Mouse (Mus musculus): ENCODE results near the gene Epop.

The Epop gene

GRCm38 (mm10) chr11:97627556-97628302 is 1.8 kb downstream of the Epop start:
- no peak for DNase-seq

DNA sequence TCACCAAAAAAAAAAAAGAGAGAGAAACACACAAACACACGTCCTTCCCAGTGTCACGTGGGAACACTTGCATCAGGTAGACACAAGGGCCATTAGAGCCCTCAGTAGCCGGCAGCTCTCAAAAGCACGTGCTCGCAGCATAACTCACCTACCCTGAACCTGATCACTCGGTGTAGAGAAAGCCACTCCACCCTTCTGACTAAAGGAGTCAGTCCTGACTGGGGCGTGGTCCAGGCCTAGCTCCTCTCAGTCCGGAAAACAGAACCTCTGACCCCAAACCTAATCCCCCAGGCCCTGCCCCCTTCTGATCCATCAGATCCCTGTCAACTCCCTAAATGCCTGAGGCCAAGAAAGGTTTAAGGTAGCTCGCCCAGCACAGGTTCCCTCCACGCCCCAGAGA is 2.7 kb downstream of the Epop start:
- no peak for DNase-seq

DNA sequence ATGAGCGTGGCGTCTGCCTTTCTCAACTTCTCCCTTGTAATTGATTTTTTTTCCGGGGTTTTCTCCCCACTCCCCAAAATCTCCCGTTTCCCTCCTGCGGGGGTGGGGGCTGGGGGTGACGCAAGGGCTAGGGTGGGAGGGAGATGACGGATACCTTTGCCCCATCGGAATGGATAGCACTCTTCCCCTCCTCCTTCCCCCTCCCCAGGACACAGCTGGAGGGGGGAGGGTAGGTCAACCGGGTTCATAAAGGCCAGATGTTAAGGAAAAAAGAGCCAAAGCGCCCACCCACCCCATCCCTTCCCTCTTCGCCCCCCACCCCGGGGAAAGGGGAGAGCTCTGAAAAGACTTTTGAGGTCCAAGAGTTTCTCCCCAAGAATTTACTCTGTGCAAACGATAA is 3.1 kb downstream of the Epop start:
- no peak for DNase-seq

- DNase-seq, result no peak
These were observed 4.0 kb downstream of the Epop start for GRCm38 (mm10) chr11:97625551-97625950.

DNA sequence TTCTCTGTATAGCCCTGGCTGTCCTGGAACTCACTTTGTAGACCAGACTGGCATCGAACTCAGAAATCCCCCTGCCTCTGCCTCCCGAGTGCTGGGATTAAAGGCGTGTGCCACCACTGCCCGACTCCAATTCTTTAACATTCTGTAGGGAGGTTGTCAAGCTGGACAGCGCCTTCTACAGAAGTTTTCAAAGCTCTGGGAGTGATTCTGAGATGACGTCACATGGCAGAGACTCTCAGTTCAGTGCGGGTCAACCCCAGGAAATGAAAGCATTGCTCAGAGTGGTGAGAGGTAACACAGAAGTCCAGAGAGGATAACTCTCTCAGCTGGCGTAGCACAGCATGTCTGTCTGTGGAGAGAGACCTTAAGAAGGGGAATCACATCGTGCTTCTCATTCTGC is 6.3 kb downstream of the Epop start:
- no peak for DNase-seq

- DNase-seq, result peak; percentile 72
These were observed 7.1 kb downstream of the Epop start for GRCm38 (mm10) chr11:97622440-97622839.

GRCm38 (mm10) chr11:97619391-97619795 is 10.1 kb downstream of the Epop start:
- DNase-seq, result peak; percentile 66

DNA sequence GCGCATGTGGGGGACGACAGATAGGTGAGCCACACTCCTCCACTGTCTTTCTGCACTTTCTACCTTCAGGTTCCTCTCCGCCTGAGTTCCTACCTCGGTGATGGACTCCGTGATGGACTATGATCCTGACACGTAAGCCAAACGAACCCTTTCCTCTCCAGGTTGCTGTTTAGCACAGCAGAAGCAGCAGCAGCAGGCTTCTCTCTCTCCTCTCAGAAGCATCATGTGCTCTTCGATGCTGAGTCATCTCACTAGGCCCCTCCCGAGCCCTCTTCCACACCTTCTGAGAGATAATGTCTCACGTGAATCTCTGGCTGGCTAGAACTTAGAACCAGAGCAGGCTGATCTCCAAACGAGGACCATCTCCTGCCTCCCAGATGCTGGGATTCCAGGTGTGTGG is 11.1 kb downstream of the Epop start:
- DNase-seq, result no peak

DNA sequence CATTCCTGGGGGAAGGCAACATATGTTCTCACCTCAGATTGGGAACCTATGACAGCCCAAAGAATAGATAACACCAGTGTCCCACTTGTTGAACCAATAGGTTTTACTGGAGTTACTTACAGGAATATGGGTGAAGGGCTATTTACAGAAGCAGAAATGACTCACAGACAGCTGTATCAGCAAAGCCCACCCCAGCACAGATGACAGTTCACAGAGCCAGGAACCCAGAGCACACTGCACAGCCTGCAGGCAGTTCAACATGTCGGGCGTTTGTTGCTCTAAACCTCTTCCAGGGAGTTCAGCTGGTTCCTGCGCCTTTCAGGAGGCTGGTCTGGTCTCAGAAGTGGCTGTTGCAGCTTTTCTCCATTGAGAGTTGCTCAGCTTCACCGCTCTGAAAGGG is 14.2 kb downstream of the Epop start:
- DNase-seq, result no peak

- no peak for DNase-seq
These were observed 18.4 kb downstream of the Epop start for GRCm38 (mm10) chr11:97611076-97611475.

DNA sequence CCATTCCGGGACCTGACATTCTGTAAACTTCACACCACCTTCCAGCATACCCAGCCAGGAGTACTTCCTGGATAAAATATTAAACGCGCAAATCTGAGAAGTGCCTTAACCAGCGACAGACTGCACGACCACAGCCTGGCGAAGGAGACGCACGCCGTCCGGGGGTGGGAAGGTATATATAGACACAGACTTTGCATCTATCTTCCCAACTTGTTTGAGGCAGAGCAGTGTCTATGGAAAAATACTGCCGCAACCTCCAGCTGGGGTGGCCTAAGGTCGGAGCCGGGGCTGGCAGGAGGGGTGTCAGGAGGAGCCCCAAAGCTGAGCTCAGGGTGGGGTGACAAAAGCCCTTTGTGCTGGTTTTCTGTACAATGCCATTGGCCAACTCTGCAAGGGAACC is 19.8 kb downstream of the Epop start:
- DNase-seq, result no peak

DNA sequence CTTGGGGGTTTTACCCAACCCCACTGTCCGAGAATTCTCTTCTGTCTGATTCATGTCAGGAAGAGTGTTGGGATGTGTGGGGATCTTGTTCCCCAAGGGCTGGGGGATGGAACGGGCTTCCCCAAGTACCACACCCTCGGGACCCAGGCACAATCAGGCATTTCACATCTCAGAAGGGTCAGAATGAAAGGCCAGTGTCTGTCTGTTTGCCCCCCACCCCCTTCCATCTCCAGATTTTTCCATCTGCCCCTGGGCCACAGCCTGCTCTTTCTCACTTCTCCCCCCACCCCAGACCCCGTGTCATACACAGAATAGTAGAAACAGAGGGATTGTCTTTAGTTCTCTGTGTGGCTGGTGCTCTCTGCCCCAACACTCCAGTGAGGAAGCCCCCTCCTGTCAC is 20.6 kb downstream of the Epop start:
- no peak for DNase-seq

GRCm38 (mm10) chr11:97607056-97607725 is 22.3 kb downstream of the Epop start:
- no peak for DNase-seq

DNA sequence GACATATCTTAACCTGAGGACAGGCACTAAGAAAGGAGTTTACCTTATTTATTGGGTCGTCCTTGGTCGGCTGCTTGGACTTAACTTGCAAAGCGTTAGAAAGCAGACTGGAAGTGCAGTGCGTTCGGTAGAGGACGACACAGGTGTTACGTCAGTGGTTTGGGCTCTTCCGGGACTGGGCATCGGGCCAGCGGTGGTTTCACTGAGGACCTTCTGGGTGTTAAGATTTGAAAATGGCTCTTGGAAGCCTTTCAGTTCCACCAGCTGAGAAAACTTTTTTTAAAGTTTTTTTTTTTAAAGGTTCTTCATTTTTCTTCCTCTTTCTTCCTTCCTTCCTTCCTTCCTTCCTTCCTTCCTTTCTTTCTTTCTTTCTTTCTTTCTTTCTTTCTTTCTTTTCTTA is 25.6 kb downstream of the Epop start:
- no peak for DNase-seq

DNA sequence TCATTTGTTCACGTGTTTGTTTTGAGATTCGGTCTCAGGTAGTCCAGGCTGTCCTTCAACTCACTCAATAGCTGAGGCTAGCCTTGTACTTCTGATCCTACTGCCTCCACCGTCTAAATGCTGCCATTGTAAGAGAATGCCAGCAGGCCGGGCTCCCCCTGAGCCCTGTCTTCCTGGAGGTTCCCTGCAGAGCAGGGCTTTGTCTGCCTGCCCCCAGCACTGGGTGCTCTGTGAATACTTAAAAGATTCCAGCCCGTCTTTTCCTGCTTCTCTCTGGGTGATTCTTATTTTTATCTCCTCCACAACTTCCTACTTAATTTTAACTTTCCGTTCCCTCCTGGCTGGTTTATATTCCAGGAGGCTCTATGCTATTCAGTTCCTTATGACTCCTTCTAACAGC is 27.3 kb downstream of the Epop start:
- no peak for DNase-seq

DNA sequence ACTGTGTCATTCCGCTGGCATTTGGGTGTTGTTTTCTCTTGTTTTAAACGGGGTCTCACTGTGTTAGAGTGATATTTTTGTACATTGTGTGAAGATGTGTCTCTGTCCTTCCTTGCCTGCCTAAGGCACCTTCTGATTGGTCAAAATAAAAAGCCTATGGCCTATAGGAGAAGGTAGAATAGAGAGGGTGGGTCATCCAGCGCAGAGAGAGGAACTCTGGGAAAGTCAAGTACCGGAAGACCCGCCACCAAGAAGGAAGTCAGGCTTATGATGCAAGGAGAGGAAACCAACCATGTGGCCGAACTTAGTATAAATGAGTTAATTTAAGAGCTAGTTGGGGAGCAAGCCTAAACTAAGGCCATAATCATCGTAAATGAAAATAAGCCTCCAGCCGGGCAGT is 30.4 kb downstream of the Epop start:
- no peak for DNase-seq

GRCm38 (mm10) chr11:97597945-97598691 is 31.4 kb downstream of the Epop start:
- DNase-seq, result no peak

- DNase-seq, result no peak
These were observed 35.4 kb downstream of the Epop start for GRCm38 (mm10) chr11:97594136-97594535.

DNA sequence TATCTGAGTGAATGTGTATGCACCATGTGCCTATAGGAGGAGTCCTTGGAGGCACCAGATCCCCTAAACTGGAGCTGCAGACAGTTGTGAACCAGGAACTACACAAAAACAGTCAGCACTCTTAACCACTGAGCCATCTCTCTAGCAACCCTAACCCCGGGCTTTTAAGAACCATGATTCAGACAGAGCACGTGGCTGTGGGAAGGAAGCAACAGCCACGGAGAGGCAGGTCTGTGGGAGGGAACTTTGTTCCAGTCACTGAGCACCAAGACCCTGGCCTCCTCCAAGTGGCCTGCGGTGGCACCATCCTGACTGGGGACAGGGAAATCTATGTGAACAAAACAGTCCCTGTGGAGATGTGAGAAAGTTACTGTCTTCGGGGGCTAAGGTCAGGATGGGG is 37.6 kb downstream of the Epop start:
- DNase-seq, result no peak

- DNase-seq, result no peak
These were observed 39.1 kb downstream of the Epop start for GRCm38 (mm10) chr11:97590227-97590960.

DNA sequence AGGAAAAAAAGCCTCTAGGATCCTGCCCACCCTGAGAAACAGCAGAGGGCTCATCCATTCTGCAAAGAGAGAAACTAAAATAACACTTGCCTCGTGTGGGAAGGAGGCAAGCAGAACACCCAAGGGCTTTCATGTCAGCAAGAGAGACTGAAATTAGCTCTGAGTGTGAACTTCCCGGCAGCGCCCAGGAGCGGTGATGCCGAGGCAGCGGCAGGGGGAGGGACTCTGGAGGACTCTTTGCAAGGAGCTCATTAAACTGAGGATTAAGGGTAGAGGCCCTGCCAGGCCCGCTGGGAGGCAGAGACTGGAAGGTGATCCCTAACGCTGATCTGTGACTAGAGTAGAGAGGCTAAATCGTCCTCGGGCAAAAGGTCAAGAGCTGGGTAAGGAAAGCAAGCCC is 40.3 kb downstream of the Epop start:
- DNase-seq, result no peak

DNA sequence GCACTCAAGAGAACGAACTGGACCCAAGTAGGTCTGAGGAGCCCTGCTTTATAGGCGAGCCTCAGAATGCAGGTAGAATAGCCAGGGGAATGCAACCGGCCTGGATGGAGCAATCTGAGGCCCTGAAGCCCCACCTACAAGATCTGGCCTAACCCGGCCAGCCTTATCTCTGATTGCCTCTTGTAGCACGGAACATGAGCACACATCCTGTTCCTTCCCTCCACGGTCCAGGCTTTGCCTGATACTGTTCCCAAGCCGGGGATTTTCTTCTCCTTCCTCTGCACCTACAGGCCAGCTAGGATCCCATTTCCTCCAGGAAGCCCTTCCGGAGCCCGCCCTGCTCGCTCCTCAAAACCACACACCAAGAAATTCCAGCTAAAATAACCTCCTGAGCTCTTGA is 43.6 kb downstream of the Epop start:
- no peak for DNase-seq

GRCm38 (mm10) chr11:97584476-97584875 is 45.0 kb downstream of the Epop start:
- DNase-seq, result no peak

Measured in thymus, postnatal 4 days (tissue).